Mouse (Mus musculus) G1E (cell line): ENCODE results near the gene Dhrs4.

ENCODE experiments used
- CTCF ChIP-seq: IDR thresholded peaks from 2 replicates; pipeline ENCODE4 v1.5.1; 2012; ENCODE audit warnings: low read depth, low read length, inconsistent platforms, mixed read lengths
- GATA2 ChIP-seq: IDR thresholded peaks from 2 replicates; pipeline ENCODE4 v1.6.1; 2012; ENCODE audit warnings: low read depth, low read length, inconsistent platforms, borderline replicate concordance

DNA sequence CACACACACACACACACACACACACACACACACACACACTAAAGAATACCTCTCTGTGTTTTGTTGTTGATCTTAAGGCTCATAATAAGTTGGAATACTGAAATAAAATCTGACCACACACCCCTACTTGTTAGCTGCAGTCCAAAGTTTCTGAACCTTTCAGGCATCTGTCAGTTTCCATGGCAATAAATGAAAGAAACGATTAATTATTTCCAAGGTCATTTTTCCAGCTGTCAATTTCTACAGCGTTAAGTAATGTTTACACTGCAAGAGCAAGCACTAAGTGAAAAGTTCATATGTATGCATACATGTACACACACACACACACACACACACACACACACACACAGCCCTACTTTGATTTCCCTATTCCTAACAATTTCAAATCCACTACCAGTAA, 20.9 kb upstream of the Dhrs4 start:
- TF ChIP-seq CTCF (no peak), GATA2 (no peak)
